ENCODE assay signal across 27 mouse cellular contexts in genomic region chr4:84011941-84012340, GRCm38 (mm10).
"Had no signal": no experiment of that assay in that cellular context is flagged by ENCODE, and none has a peak within 500 bp of the region (broad histone marks: within the 10 kb centered on the region; RNA-seq: fewer than 3 reads in every experiment).

No protein-coding gene starts in this region.

- ATAC-seq: forebrain, embryonic 13.5 days; forebrain, embryonic 14.5 days; forebrain, embryonic 15.5 days; forebrain, embryonic 16.5 days; forebrain, postnatal 0 days had no signal

- H3K9me3 ChIP-seq: embryonic facial prominence, embryonic 10.5 days; embryonic facial prominence, embryonic 12.5 days; embryonic facial prominence, embryonic 13.5 days; embryonic facial prominence, embryonic 15.5 days; forebrain, embryonic 10.5 days; forebrain, embryonic 12.5 days; forebrain, embryonic 13.5 days; forebrain, embryonic 15.5 days had no signal

- H3K27ac ChIP-seq: embryonic facial prominence, embryonic 10.5 days; embryonic facial prominence, embryonic 12.5 days; embryonic facial prominence, embryonic 13.5 days; embryonic facial prominence, embryonic 15.5 days; forebrain, embryonic 10.5 days; forebrain, embryonic 12.5 days; forebrain, embryonic 13.5 days; forebrain, embryonic 15.5 days; gastrocnemius, adult 2 months had no signal

- DNase-seq: cerebellum, adult 2 months; cerebellum, adult 8-10 months; cerebellum, adult 9-10 months; cerebellum, adult 9-11 months; cerebellum, postnatal 10 days; cerebellum, postnatal 14 days; cerebellum, postnatal 25 days; cerebellum, postnatal 36 days; embryo, embryonic 11 days; forebrain, postnatal 0 days; gastrocnemius, adult 2 months; gastrocnemius, postnatal 10 days; gastrocnemius, postnatal 14 days; gastrocnemius, postnatal 25 days; gastrocnemius, postnatal 36 days; heart, adult 18-20 months had no signal

- H3K4me3 ChIP-seq: embryonic facial prominence, embryonic 10.5 days; embryonic facial prominence, embryonic 12.5 days; embryonic facial prominence, embryonic 13.5 days; embryonic facial prominence, embryonic 15.5 days; erythroblast, embryonic 14.5 days; forebrain, embryonic 10.5 days; forebrain, embryonic 12.5 days; forebrain, embryonic 13.5 days; forebrain, embryonic 15.5 days; gastrocnemius, adult 2 months had no signal

- H3K27me3 ChIP-seq: embryonic facial prominence, embryonic 12.5 days; embryonic facial prominence, embryonic 13.5 days; embryonic facial prominence, embryonic 15.5 days; forebrain, embryonic 12.5 days; forebrain, embryonic 13.5 days; forebrain, embryonic 15.5 days had no signal

- H3K4me2 ChIP-seq: embryonic facial prominence, embryonic 12.5 days; embryonic facial prominence, embryonic 13.5 days; embryonic facial prominence, embryonic 15.5 days; forebrain, embryonic 12.5 days; forebrain, embryonic 13.5 days; forebrain, embryonic 15.5 days had no signal

- H3K9ac ChIP-seq: embryonic facial prominence, embryonic 12.5 days; embryonic facial prominence, embryonic 13.5 days; embryonic facial prominence, embryonic 15.5 days; forebrain, embryonic 12.5 days; forebrain, embryonic 13.5 days; forebrain, embryonic 15.5 days; forebrain, postnatal 0 days had no signal

- H3K36me3 ChIP-seq: embryonic facial prominence, embryonic 10.5 days; embryonic facial prominence, embryonic 12.5 days; embryonic facial prominence, embryonic 13.5 days; embryonic facial prominence, embryonic 15.5 days; forebrain, embryonic 10.5 days; forebrain, embryonic 12.5 days; forebrain, embryonic 15.5 days had no signal

- H3K4me1 ChIP-seq: embryonic facial prominence, embryonic 15.5 days; forebrain, embryonic 10.5 days; forebrain, embryonic 12.5 days; forebrain, embryonic 13.5 days; forebrain, embryonic 15.5 days had no signal
